Mouse (Mus musculus) granulocyte monocyte progenitor cell, adult 5-6 weeks (primary cell): Measurements from ENCODE around the gene Cwh43. TPM values are rescaled to one million over a fixed set of nuclear protein-coding genes. Genes with fewer than 3 reads are reported as not detected.

ENCODE experiments used
- total RNA-seq, 2 experiments: library from RNA; stranded (forward) in 1 of 2; stranded (reverse) in 1 of 2; fragments of 200-712, 200-1000 nt in 1 of 2; fragments of >200 nt in 1 of 2; fragmentation: Nextera tagmentation in 1 of 2; gene quantifications; 2 replicates each; pipeline ENCODE4 v1.2.3; 2014 to 2017

The Cwh43 gene
- total RNA-seq, 2 experiments from 2014 or later: not detected

Other genes with a start within 250 kb of the Cwh43 start
- 64.8 and 74.0 TPM in 2 replicates for gene Fryl, start 149.5 kb upstream of the Cwh43 start, total RNA-seq (2014; fragmentation: Nextera tagmentation)
- gene Fryl, start 149.5 kb upstream of the Cwh43 start, total RNA-seq (2017): 75.9 and 87.8 TPM in 2 replicates
- 197 and 204 TPM in 2 replicates for gene Ociad1, start 113.3 kb upstream of the Cwh43 start, total RNA-seq (2014; fragmentation: Nextera tagmentation)
- 272 and 305 TPM in 2 replicates for gene Ociad1, start 113.3 kb upstream of the Cwh43 start, total RNA-seq (2017)
- gene Ociad2, start 65.0 kb upstream of the Cwh43 start, total RNA-seq (2014; fragmentation: Nextera tagmentation): 2.6 and 3.5 TPM in 2 replicates
- 3.1 and 5.5 TPM in 2 replicates for gene Ociad2, start 65.0 kb upstream of the Cwh43 start, total RNA-seq (2017)
- 5.6 and 8.7 TPM in 2 replicates for gene Dcun1d4, start 74.9 kb downstream of the Cwh43 start, total RNA-seq (2014; fragmentation: Nextera tagmentation)
- gene Dcun1d4, start 74.9 kb downstream of the Cwh43 start, total RNA-seq (2017): 5.9 and 10.7 TPM in 2 replicates
- gene Lrrc66, start 226.5 kb downstream of the Cwh43 start, total RNA-seq (2014; fragmentation: Nextera tagmentation): 0.34 TPM in 1 of 2 replicates, not detected in the other
- gene Lrrc66, start 226.5 kb downstream of the Cwh43 start, total RNA-seq (2017): 1.1 TPM in 1 of 2 replicates, not detected in the other
- 4.1 and 8.2 TPM in 2 replicates for gene Sgcb, start 241.7 kb downstream of the Cwh43 start, total RNA-seq (2014; fragmentation: Nextera tagmentation)
- gene Sgcb, start 241.7 kb downstream of the Cwh43 start, total RNA-seq (2017): 3.3 and 3.9 TPM in 2 replicates
- gene Spata18, start 245.3 kb downstream of the Cwh43 start, total RNA-seq (2014; fragmentation: Nextera tagmentation): not detected in 2 replicates
- not detected in 2 replicates for gene Spata18, start 245.3 kb downstream of the Cwh43 start, total RNA-seq (2017)